Mouse (Mus musculus) CH12.LX (cell line): Measurements from ENCODE around the gene Ccdc83. TPM values are rescaled to one million over a fixed set of nuclear protein-coding genes. Genes with fewer than 3 reads are reported as not detected.

Experiments
- DNase-seq: peaks from one replicate; pipeline ENCODE4 v3.0.0-alpha.2; 2013; ENCODE audit errors: extremely low read depth
- H3K27ac ChIP-seq: 2 replicates; pipeline ENCODE4 v1.5.1; 2012; ENCODE audit warnings: low read depth, mild to moderate bottlenecking, control low read depth, moderate library complexity; ENCODE audit not compliant: insufficient read depth
- H3K27me3 ChIP-seq: replicated peaks from 2 replicates; pipeline ENCODE3; 2012; ENCODE audit warnings: inconsistent platforms
- H3K36me3 ChIP-seq, 2 experiments: replicated peaks in 1 of 2; 2 replicates each; pipeline versions ENCODE3 to v1.6.1; 2012; ENCODE audit warnings: inconsistent platforms in 1 of 2, low read length in 1 of 2, mild to moderate bottlenecking in 1 of 2, mixed read lengths in 1 of 2, moderate library complexity in 1 of 2; ENCODE audit not compliant: control insufficient read depth in 1 of 2, insufficient read depth in 1 of 2
- H3K4me1 ChIP-seq, 2 experiments: 2 replicates each; pipeline ENCODE4 v1.6.1; 2012; ENCODE audit warnings: inconsistent platforms in 1 of 2, moderate library complexity in 1 of 2; ENCODE audit not compliant: insufficient read depth in 2 of 2, control insufficient read depth in 1 of 2
- H3K4me2 ChIP-seq: 2 replicates; pipeline ENCODE4 v1.6.1; 2012; ENCODE audit warnings: low read depth, mild to moderate bottlenecking, control low read depth; ENCODE audit not compliant: poor library complexity, insufficient read depth, severe bottlenecking
- H3K4me3 ChIP-seq, 3 experiments: fragments of 150-350 bp in 1 of 3; sonication (generic) in 1 of 3; replicated peaks in 1 of 3; 2 replicates each; pipeline versions ENCODE3 to v1.5.1; 2011 to 2012; ENCODE audit warnings: low read depth in 2 of 3, low read length in 2 of 3, mild to moderate bottlenecking in 2 of 3, moderate library complexity in 2 of 3, control low read depth in 1 of 3, improper control_type of control experiment in 1 of 3, inconsistent platforms in 1 of 3, mixed read lengths in 1 of 3; ENCODE audit not compliant: poor library complexity in 1 of 3
- H3K79me2 ChIP-seq: replicated peaks from 2 replicates; pipeline ENCODE4 v1.6.1; 2012; ENCODE audit warnings: mild to moderate bottlenecking, moderate library complexity; ENCODE audit not compliant: control insufficient read depth, poor library complexity, insufficient read depth, severe bottlenecking; ENCODE audit errors: extremely low read depth
- H3K9ac ChIP-seq: 2 replicates; pipeline ENCODE4 v1.6.1; 2012; ENCODE audit warnings: low read depth, mild to moderate bottlenecking, control low read depth, moderate library complexity; ENCODE audit not compliant: insufficient read depth
- H3K9me3 ChIP-seq: replicated peaks from 2 replicates; pipeline ENCODE3; 2012; ENCODE audit warnings: low read length, inconsistent platforms, mixed read lengths
- CHD1 ChIP-seq: IDR thresholded peaks from 2 replicates; pipeline ENCODE4 v1.6.1; 2012; ENCODE audit warnings: low read depth, low read length, improper control_type of control experiment, inconsistent platforms
- CHD2 ChIP-seq: IDR thresholded peaks from 2 replicates; pipeline ENCODE4 v1.6.1; 2011; ENCODE audit warnings: low read length, improper control_type of control experiment
- CTCF ChIP-seq, 2 experiments: IDR thresholded peaks in 1 of 2; conservative IDR thresholded peaks in 1 of 2; 2 replicates each; pipeline ENCODE4 v1.5.1; 2011 to 2012; ENCODE audit warnings: low read depth in 2 of 2, low read length in 2 of 2, improper control_type of control experiment in 1 of 2, inconsistent platforms in 1 of 2, mild to moderate bottlenecking in 1 of 2, moderate library complexity in 1 of 2
- E2F4 ChIP-seq: IDR thresholded peaks from 2 replicates; pipeline ENCODE4 v1.6.1; 2011; ENCODE audit warnings: low read depth, low read length, improper control_type of control experiment; ENCODE audit not compliant: insufficient replicate concordance
- ELF1 ChIP-seq: IDR thresholded peaks from 2 replicates; pipeline ENCODE4 v1.6.1; 2014; ENCODE audit warnings: low read depth, mild to moderate bottlenecking, inconsistent platforms, low read length, improper control_type of control experiment
- EP300 ChIP-seq: IDR thresholded peaks from 2 replicates; pipeline ENCODE4 v1.6.1; 2011; ENCODE audit warnings: low read length, improper control_type of control experiment
- IRF4 ChIP-seq: IDR thresholded peaks from 2 replicates; pipeline ENCODE4 v1.6.1; 2014; ENCODE audit warnings: low read depth, mild to moderate bottlenecking, inconsistent platforms, low read length, improper control_type of control experiment
- MAFK ChIP-seq: IDR thresholded peaks from 2 replicates; pipeline ENCODE4 v1.6.1; 2011; ENCODE audit warnings: low read length, improper control_type of control experiment; ENCODE audit not compliant: insufficient replicate concordance
- MEF2A ChIP-seq: IDR thresholded peaks from 2 replicates; pipeline ENCODE4 v1.6.1; 2014; ENCODE audit warnings: low read depth, mild to moderate bottlenecking, inconsistent platforms, low read length, improper control_type of control experiment, borderline replicate concordance
- NELFE ChIP-seq: IDR thresholded peaks from 2 replicates; pipeline ENCODE4 v1.6.1; 2011; ENCODE audit warnings: low read depth, low read length, improper control_type of control experiment
- POLR2A ChIP-seq: IDR thresholded peaks from 2 replicates; pipeline ENCODE4 v1.6.1; 2011; ENCODE audit warnings: low read depth, mild to moderate bottlenecking, improper control_type of control experiment, low read length
- RAD21 ChIP-seq: IDR thresholded peaks from 2 replicates; pipeline ENCODE4 v1.6.1; 2011; ENCODE audit warnings: low read depth, mild to moderate bottlenecking, low read length, improper control_type of control experiment, moderate library complexity
- RCOR1 ChIP-seq: conservative IDR thresholded peaks from 2 replicates; pipeline ENCODE4 v1.6.1; 2012; ENCODE audit warnings: low read depth, mild to moderate bottlenecking, inconsistent platforms, low read length, improper control_type of control experiment
- SIN3A ChIP-seq: IDR thresholded peaks from 2 replicates; pipeline ENCODE4 v1.6.1; 2012; ENCODE audit warnings: low read length, improper control_type of control experiment, inconsistent platforms
- SMC3 ChIP-seq: IDR thresholded peaks from 2 replicates; pipeline ENCODE4 v1.6.1; 2011; ENCODE audit warnings: low read depth, low read length, improper control_type of control experiment
- TBP ChIP-seq: conservative IDR thresholded peaks from 2 replicates; pipeline ENCODE4 v1.6.1; 2011; ENCODE audit warnings: low read depth, low read length, improper control_type of control experiment
- UBTF ChIP-seq: IDR thresholded peaks from 2 replicates; pipeline ENCODE4 v1.6.1; 2012; ENCODE audit warnings: low read depth, mild to moderate bottlenecking, inconsistent platforms, low read length, improper control_type of control experiment, moderate library complexity
- USF1 ChIP-seq: IDR thresholded peaks from 2 replicates; pipeline ENCODE4 v1.6.1; 2014; ENCODE audit warnings: low read depth, mild to moderate bottlenecking, inconsistent platforms, low read length, improper control_type of control experiment
- ZC3H11A ChIP-seq: IDR thresholded peaks from 2 replicates; pipeline ENCODE4 v1.6.1; 2012; ENCODE audit warnings: low read depth, mild to moderate bottlenecking, inconsistent platforms, low read length, improper control_type of control experiment
- ZKSCAN1 ChIP-seq: IDR thresholded peaks from 2 replicates; pipeline ENCODE4 v1.6.1; 2012; ENCODE audit warnings: low read depth, inconsistent platforms, low read length, improper control_type of control experiment, borderline replicate concordance
- ZMIZ1 ChIP-seq: IDR thresholded peaks from 2 replicates; pipeline ENCODE4 v1.6.1; 2012; ENCODE audit warnings: low read depth, mild to moderate bottlenecking, inconsistent platforms, low read length, improper control_type of control experiment
- ZNF384 ChIP-seq: IDR thresholded peaks from 2 replicates; pipeline ENCODE4 v1.6.1; 2012; ENCODE audit warnings: low read depth, low read length, improper control_type of control experiment, inconsistent platforms
- dilution Hi-C: fragments of 300-500 bp; cut with MboI; formaldehyde crosslinking; loops from 2 replicates; pipeline ENCODE4 v1.14.3; 2020; ENCODE audit warnings: low sequenced_read_pairs; ENCODE audit not compliant: extremely low pct_unique_long_range_greater_than_20kb, extremely low pct_ligation_motif_present
- in situ Hi-C: fragments of 300-500 bp; cut with MboI; formaldehyde crosslinking; loops from 3 replicates; pipeline ENCODE4 v1.14.3; 2019; ENCODE audit warnings: low sequenced_read_pairs, low pct_ligation_motif_present, low pct_unique_long_range_greater_than_20kb, mixed read lengths
- polyA plus RNA-seq: library from polyadenylated mRNA; unstranded; fragments of >175 nt; gene quantifications from 2 replicates; pipeline ENCODE4 v1.2.1, GENCODE M21; 2012; ENCODE audit warnings: low read depth; ENCODE audit not compliant: insufficient read length
- total RNA-seq, 2 experiments: library from RNA; depleted of rRNA; stranded (reverse); fragments of 300-350 nt in 1 of 2; fragments of >200 nt in 1 of 2; gene quantifications; 2 replicates each; pipeline ENCODE4 v1.2.3; 2012 to 2014

The Ccdc83 gene
- not detected in 2 replicates for total RNA-seq (2012; rRNA removed)
- not detected in 2 replicates for total RNA-seq (2014; rRNA removed)
- not detected in 2 replicates for polyA plus RNA-seq

DNA sequence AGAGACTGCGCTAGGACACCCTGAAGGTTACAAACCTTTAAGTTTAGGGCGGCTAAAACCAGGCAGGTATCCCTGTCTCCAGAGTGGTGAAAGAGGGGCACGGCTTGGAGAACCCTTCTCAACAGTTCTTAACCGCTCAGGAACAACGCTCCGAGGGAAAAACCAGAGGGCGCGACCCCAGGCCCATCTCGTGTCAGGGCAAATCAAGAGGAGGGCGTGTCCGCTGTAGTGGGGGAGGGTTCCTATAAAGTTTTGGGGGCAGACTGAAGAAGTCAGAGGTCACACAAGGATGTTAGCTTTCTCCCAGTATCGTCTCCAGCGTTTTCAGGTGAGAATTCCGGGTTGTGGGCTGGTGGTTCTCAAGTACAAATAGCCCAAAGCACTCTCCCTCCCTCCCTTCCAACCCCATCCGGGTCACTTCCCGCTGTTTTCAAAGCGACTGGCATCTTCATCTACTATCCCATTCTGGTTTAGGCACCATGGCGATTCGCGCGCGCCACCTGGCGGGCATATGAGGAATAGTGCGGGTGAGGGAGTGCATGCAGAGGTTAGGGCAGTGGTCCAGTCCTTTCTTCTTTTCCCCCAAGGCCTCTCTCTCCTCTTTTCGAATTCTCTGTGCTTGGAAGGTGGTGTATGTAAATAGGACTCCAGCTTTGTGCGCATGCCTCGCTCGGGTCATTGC is at the start of gene Ccdc83:
Gene Ccdc83 (minus strand): TSS at position 489 of the 682 bp plus-strand sequence.
- TF ChIP-seq POLR2A, result no peak
- peak; percentile 94 for TF ChIP-seq RAD21
- TF ChIP-seq ELF1, result peak; percentile 44; the same call in 1 of the 2 replicates
- peak; percentile 50; the same call in 1 of the 2 replicates for TF ChIP-seq SIN3A
- no peak for TF ChIP-seq CHD2
- no peak for TF ChIP-seq UBTF
- TF ChIP-seq RCOR1, result peak; percentile 60; the same call in 1 of the 2 replicates
- 0 out of 2 replicates have a peak, but pooled peaks have one; percentile 38 for TF ChIP-seq E2F4
- no peak for TF ChIP-seq MAFK
- TF ChIP-seq ZMIZ1, result no peak
- no peak for TF ChIP-seq ZKSCAN1
- TF ChIP-seq CTCF (conservative IDR thresholded peaks at IDR 0.05 in 1 of 2, IDR thresholded peaks at IDR 0.05 in 1 of 2; ENCODE audit: low read depth in 2 of 2, low read length in 2 of 2), result peak; percentile 78 to 92
- peak; percentile 95 for TF ChIP-seq SMC3
- TF ChIP-seq NELFE, result peak; percentile 47; the same call in 1 of the 2 replicates
- TF ChIP-seq ZC3H11A, result peak; percentile 82; the same call in 1 of the 2 replicates
- TF ChIP-seq, all 38 proteins: peak for 9
- peak; percentile 78 for DNase-seq
- dilution Hi-C loops, result no loop called here

DNA sequence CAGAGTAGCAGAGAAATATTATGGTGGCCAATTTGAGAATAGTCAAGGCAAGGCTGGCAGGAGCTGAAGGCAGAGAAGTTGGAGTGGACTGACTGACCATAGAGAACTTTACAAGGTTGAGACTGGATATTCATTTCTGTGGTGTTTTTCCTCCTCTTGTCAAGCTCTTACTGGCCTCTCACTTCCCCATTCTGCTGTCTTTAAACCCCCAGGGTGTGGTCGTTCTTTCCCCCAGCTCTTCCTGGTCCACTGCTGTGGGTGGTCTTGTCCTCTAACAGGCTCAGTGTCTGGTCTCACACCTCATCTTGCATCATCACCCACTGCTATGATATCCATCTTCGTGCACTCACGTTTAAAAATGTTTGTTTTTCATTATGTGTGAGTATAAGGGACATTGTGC is 47.8 kb upstream of the Ccdc83 start:
- peak overlapping the region; percentile 60 for H3K4me2 ChIP-seq
- TF ChIP-seq ZKSCAN1, result no peak
- TF ChIP-seq USF1, result no peak
- TF ChIP-seq IRF4, result peak; percentile 90
- no peak for TF ChIP-seq ZNF384
- no peak for TF ChIP-seq MEF2A
- TF ChIP-seq EP300, result peak; percentile 78
- peak; percentile 62 for TF ChIP-seq ELF1
- TF ChIP-seq CHD1, result no peak
- 0 out of 2 replicates have a peak, but pooled peaks have one; percentile 49 for TF ChIP-seq UBTF
- peak; percentile 86 for TF ChIP-seq TBP
- TF ChIP-seq, all 38 proteins: peak for 5
- Histone ChIP-seq H3K79me2 (no peaks in the 10 kb centered on the region), H3K27me3 (no peaks in the 10 kb centered on the region), H3K9ac (no peak overlapping the region), H3K4me1 (peaks cover 12 to 22% of the 10 kb centered on the region in 2 experiments; a peak in 3 of 4 replicates), H3K36me3 (no peaks in the 10 kb centered on the region), H3K27ac (no peak overlapping the region), H3K9me3 (no peaks in the 10 kb centered on the region), H3K4me3 (no peak overlapping the region)
- in situ Hi-C loops (loop anchor here (5.0 kb wide), 1 partner anchor 34 kb away; no protein-coding TSS in a partner anchor), dilution Hi-C loops (no loop called here)
- peak; percentile 34 for DNase-seq

More for the DNA sequence above, at the start of gene Ccdc83:
- no peaks in the 10 kb centered on the region for H3K9me3 ChIP-seq
- H3K36me3 ChIP-seq, result no peaks in the 10 kb centered on the region
- H3K27me3 ChIP-seq, result no peaks in the 10 kb centered on the region
- peak within 1 kb of the TSS; percentile 45 for H3K4me2 ChIP-seq
- H3K9ac ChIP-seq, result no peak within 1 kb of the TSS
- peaks cover 0 to 5% of the 10 kb centered on the region in 2 experiments; a peak in 2 of 4 replicates for H3K4me1 ChIP-seq
- H3K79me2 ChIP-seq, result no peaks in the 10 kb centered on the region
- in situ Hi-C loops, result loop anchor here (10.0 kb wide), 1 partner anchor 261 kb away; no protein-coding TSS in a partner anchor
- peak within 1 kb of the TSS in 2 of 3 experiments; percentile 4 to 35 for H3K4me3 ChIP-seq
- H3K27ac ChIP-seq, result no peak within 1 kb of the TSS
